ENCODE assay signal across 11 mouse cellular contexts in the genomic region with DNA sequence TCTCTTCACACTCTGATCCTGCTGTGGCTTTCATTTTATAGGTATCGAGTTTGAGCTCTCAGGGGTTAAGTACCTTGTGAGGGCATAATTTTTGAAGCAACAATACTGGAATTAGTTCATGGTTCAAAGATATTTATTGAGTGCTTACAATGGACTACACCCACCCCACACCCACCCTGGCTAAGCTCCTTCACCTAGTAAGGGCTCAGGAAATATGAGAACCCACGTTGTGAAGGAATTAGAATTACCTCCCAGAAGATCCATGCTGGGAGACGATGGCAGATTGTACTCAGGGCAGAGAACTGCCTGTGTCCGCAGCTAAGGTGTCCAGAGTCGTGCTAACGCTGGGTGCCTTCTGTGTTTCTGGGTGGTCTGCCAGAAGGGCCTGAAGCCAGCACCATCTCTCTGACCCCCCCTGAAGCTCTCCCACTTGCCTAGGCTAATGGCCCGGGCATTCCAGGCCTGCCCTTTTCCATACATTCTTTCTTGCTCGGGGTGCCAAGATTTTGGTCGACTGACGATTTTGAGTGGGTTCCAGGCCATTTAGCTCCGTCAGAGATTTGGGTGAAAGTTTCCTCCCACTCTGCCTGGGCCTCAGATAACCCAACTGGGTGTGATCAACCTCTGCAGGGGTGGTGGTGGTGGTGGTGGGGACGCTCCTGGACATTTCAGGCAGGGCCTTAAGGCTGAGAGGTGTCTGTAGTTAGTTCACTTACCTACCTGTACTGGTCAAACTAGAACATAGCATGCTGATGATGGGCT.
DNase-seq lines count a peak whose midpoint lies in the region; ATAC-seq lines count a peak whose summit lies in the region.
"Had no signal": no experiment of that assay in that cellular context is flagged by ENCODE, and none has a peak within 500 bp of the region (broad histone marks: within the 10 kb centered on the region; RNA-seq: fewer than 3 reads in every experiment).

No protein-coding gene starts in this region.

- no peak overlapping the region for H3K4me3 ChIP-seq in embryonic facial prominence, embryonic 13.5 days
- no peak overlapping the region for H3K4me3 ChIP-seq in liver, embryonic 16.5 days (ENCODE audit: low read depth, low read length)
- H3K4me3 ChIP-seq: megakaryocyte, embryonic 14.5 days had no signal

- no peak for ATAC-seq in embryonic facial prominence, embryonic 13.5 days (ENCODE audit: insufficient number of reproducible peaks, insufficient read depth, low FRiP score, low TSS enrichment, low read depth)
- no peak for ATAC-seq in liver, embryonic 16.5 days (ENCODE audit: low read depth)
- ATAC-seq: CD4-positive, CD25-positive, alpha-beta regulatory T cell, adult 4 months; hindbrain, postnatal 0 days had no signal

- H3K36me3 ChIP-seq in embryonic facial prominence, embryonic 13.5 days: no peaks in the 10 kb centered on the region
- H3K36me3 ChIP-seq in liver, embryonic 16.5 days (ENCODE audit: control insufficient read depth, insufficient read depth): no peaks in the 10 kb centered on the region

- no peaks in the 10 kb centered on the region for H3K9me3 ChIP-seq in embryonic facial prominence, embryonic 13.5 days
- H3K9me3 ChIP-seq in liver, embryonic 16.5 days (replicated peaks; ENCODE audit: control insufficient read depth, low read length): no peaks in the 10 kb centered on the region
- H3K9me3 ChIP-seq: megakaryocyte, embryonic 14.5 days had no signal

- peak; percentile 8 for DNase-seq in kidney, postnatal 14 days
- DNase-seq in kidney, postnatal 10 days: no peak
- DNase-seq in NIH3T3 (ENCODE audit: low read depth): peak; percentile 20
- DNase-seq in layer of hippocampus, adult 9-10 months (ENCODE audit: low spot score): no peak
- DNase-seq in spleen, postnatal 10 days (ENCODE audit: low spot score in 2 of 2): no peak
- DNase-seq: heart, postnatal 14 days had no signal

- H3K9ac ChIP-seq in embryonic facial prominence, embryonic 13.5 days: no peak overlapping the region
- no peak overlapping the region for H3K9ac ChIP-seq in liver, embryonic 16.5 days (ENCODE audit: low read depth, low read length)

- peaks cover 12% of the 10 kb centered on the region for H3K4me1 ChIP-seq in embryonic facial prominence, embryonic 13.5 days
- peaks cover under 1% of the 10 kb centered on the region; the same call in 1 of the 2 replicates for H3K4me1 ChIP-seq in liver, embryonic 16.5 days (ENCODE audit: control insufficient read depth, low read depth, low read length)

- no peaks in the 10 kb centered on the region for H3K27me3 ChIP-seq in embryonic facial prominence, embryonic 13.5 days
- H3K27me3 ChIP-seq in liver, embryonic 16.5 days (ENCODE audit: control insufficient read depth, insufficient read depth, low read depth, low read length): no peaks in the 10 kb centered on the region

- WGBS in embryonic facial prominence, embryonic 13.5 days: 51% methylated on average over 12 of the region's 12 CpGs
- WGBS in liver, embryonic 16.5 days (ENCODE audit: insufficient replicate concordance): 54% methylated on average over 12 of the region's 12 CpGs

- H3K4me2 ChIP-seq in embryonic facial prominence, embryonic 13.5 days: no peak overlapping the region
- H3K4me2 ChIP-seq in liver, embryonic 16.5 days (ENCODE audit: low read depth, low read length): no peak overlapping the region

- H3K27ac ChIP-seq in embryonic facial prominence, embryonic 13.5 days: peak overlapping the region; percentile 44; the same call in 1 of the 2 replicates
- 0 out of 2 replicates have a peak overlapping the region, but pooled peaks have one; percentile 17 for H3K27ac ChIP-seq in liver, embryonic 16.5 days (ENCODE audit: low read length)
- H3K27ac ChIP-seq: hindbrain, postnatal 0 days had no signal

Comparison
In these comparisons a context has a peak if more than half of its experiments do, and no peak if none do; other contexts are left out.
1. DNase-seq: peak in kidney, postnatal 14 days (single experiment) and NIH3T3 (single experiment); none in kidney, postnatal 10 days (single experiment), layer of hippocampus, adult 9-10 months (single experiment) and spleen, postnatal 10 days (0 of 2).